Mouse (Mus musculus) olfactory bulb, adult 2 months (tissue): Measurements from ENCODE around the gene Papola. TPM values are rescaled to one million over a fixed set of nuclear protein-coding genes. Genes with fewer than 3 reads are reported as not detected.

ENCODE experiments used
- H3K27ac ChIP-seq: fragments of 200-500 bp; 2 replicates; pipeline ENCODE4 v1.5.1; 2012; ENCODE audit warnings: low read depth, low read length; ENCODE audit not compliant: insufficient read depth
- H3K4me1 ChIP-seq: fragments of 200-500 bp; 2 replicates; pipeline ENCODE4 v1.6.1; 2012; ENCODE audit warnings: low read length; ENCODE audit not compliant: control insufficient read depth, insufficient read depth
- H3K4me3 ChIP-seq: fragments of 200-500 bp; 2 replicates; pipeline ENCODE4 v1.5.1; 2012; ENCODE audit warnings: mild to moderate bottlenecking, low read depth, low read length, moderate library complexity; ENCODE audit not compliant: insufficient read depth
- CTCF ChIP-seq: fragments of 200-500 bp; IDR thresholded peaks from 2 replicates; pipeline ENCODE4 v1.5.1; 2012; ENCODE audit warnings: low read depth, mild to moderate bottlenecking, low read length, moderate library complexity; ENCODE audit not compliant: insufficient read depth
- POLR2A ChIP-seq: fragments of 200-500 bp; IDR thresholded peaks from 2 replicates; pipeline ENCODE4 v1.6.1; 2012; ENCODE audit warnings: mild to moderate bottlenecking, low read depth, low read length, moderate library complexity; ENCODE audit not compliant: insufficient read depth
- WGBS: fragments of 180-500 bp; shearing (Covaris S2); methylation state at CpG from one replicate; pipeline ENCODE4 v1.1.7; 2018; 5-methylcytosine and 5-hydroxymethylcytosine counted together
- polyA plus RNA-seq: library from polyadenylated mRNA; stranded (reverse); fragments of >200 nt; gene quantifications from 2 replicates; pipeline ENCODE4 v1.2.4, GENCODE M21; 2012; ENCODE audit warnings: low replicate concordance; ENCODE audit not compliant: missing spikeins, insufficient read depth, insufficient read length

Gene Papola
- polyA plus RNA-seq, 1 experiment, result 142 TPM

GRCm38 (mm10) chr12:105787626-105788025 is 3.1 kb downstream of the Papola start:
- WGBS, result 89% methylated on average over 2 of the region's 2 CpGs
- Histone ChIP-seq H3K27ac (no peak overlapping the region), H3K4me1 (peaks cover 7% of the 10 kb centered on the region; the same call in 1 of the 2 replicates), H3K4me3 (no peak overlapping the region)
- TF ChIP-seq CTCF (no peak), POLR2A (no peak)

GRCm38 (mm10) chr12:105789885-105790284 is 5.4 kb downstream of the Papola start:
- peaks cover 7% of the 10 kb centered on the region; the same call in 1 of the 2 replicates for H3K4me1 ChIP-seq
- H3K27ac ChIP-seq, result no peak overlapping the region
- 80% methylated on average over 6 of the region's 6 CpGs for WGBS
- no peak overlapping the region for H3K4me3 ChIP-seq
- TF ChIP-seq POLR2A (no peak), CTCF (no peak)

DNA sequence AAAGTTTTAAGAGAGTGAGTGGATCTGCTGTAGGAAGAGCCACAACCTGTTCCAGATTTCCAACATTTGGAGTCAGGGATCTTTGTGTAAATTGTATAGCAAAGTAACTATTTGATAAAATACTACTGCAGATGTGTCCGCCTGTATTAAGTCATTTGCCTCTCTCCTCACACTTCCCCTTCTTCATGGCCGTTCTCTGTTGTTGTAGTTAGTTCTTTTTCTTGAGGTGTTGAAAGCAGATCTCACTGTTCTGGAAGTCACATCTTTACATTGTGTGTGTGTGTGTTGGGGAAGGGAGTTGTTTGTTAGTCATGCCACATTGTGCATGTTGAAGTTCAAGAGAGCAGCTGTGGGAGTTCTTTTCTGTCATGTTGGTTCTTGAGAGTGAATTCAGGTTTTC is 10.4 kb downstream of the Papola start:
- peaks cover 4% of the 10 kb centered on the region; the same call in 1 of the 2 replicates for H3K4me1 ChIP-seq
- WGBS, result 74% methylated on average over 2 of the region's 2 CpGs
- no peak overlapping the region for H3K4me3 ChIP-seq
- no peak overlapping the region for H3K27ac ChIP-seq
- TF ChIP-seq CTCF, result no peak
- no peak for TF ChIP-seq POLR2A

DNA sequence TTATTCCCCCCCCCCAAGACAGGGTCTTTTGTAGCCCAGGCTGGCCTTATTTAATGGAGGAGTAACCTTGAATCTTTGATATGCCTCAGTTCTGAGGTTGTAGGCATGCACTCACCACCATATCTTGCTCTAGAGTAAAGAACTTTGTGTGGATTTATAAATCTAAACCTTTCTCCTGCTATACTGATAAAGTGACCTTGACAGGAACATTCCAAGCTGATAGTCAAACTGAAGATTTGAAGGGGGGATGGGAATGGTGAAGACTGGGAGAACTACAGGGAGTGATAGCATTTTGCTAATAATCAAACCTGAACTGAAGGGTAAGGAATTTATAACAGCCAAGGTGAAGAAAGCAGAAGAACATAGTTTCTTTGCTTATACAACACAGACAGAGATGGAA is 13.5 kb downstream of the Papola start:
- H3K27ac ChIP-seq, result no peak overlapping the region
- H3K4me3 ChIP-seq, result no peak overlapping the region
- TF ChIP-seq CTCF, result no peak
- TF ChIP-seq POLR2A, result no peak
- H3K4me1 ChIP-seq, result peaks cover 4% of the 10 kb centered on the region; the same call in 1 of the 2 replicates

DNA sequence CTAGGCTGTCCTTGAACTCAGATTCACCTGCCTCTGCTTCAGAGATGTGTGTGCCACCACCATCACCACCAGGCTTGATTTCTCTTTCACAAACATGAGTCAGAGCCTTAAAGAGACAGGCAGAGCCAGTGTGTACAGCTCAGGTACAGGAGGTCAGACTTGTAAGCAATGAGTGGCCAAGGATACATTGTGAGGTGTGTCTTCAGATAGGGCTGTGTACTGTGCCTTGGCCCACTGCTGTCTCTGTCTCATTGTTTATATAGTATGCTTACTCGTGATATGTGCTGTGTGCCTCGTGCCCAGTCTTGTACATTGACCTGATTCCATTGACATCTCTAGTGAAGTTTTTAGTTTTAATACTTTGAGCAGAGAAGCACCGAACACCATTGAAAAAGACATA is 21.3 kb downstream of the Papola start:
- Histone ChIP-seq H3K27ac (no peak overlapping the region), H3K4me3 (no peak overlapping the region), H3K4me1 (no peaks in the 10 kb centered on the region)
- WGBS, result 89% methylated on average over 3 of the region's 3 CpGs
- no peak for TF ChIP-seq POLR2A
- TF ChIP-seq CTCF, result no peak

GRCm38 (mm10) chr12:105806205-105806604 is 21.7 kb downstream of the Papola start:
- H3K27ac ChIP-seq, result no peak overlapping the region
- no peak for TF ChIP-seq POLR2A
- no peak for TF ChIP-seq CTCF
- H3K4me1 ChIP-seq, result no peaks in the 10 kb centered on the region
- H3K4me3 ChIP-seq, result no peak overlapping the region
- 93% methylated on average over 3 of the region's 3 CpGs for WGBS

- 88% methylated on average over 7 of the region's 7 CpGs for WGBS
- TF ChIP-seq POLR2A (no peak), CTCF (no peak)
- Histone ChIP-seq H3K4me3 (no peak overlapping the region), H3K4me1 (no peaks in the 10 kb centered on the region), H3K27ac (no peak overlapping the region)
Observed at GRCm38 (mm10) chr12:105807416-105807815, 22.9 kb downstream of the Papola start.

GRCm38 (mm10) chr12:105808945-105809344 is 24.5 kb downstream of the Papola start:
- 0 out of 2 replicates have a peak, but pooled peaks cover under 1% of the 10 kb centered on the region for H3K4me1 ChIP-seq
- H3K27ac ChIP-seq, result no peak overlapping the region
- WGBS, result 35% methylated on average over 3 of the region's 3 CpGs
- no peak overlapping the region for H3K4me3 ChIP-seq
- TF ChIP-seq CTCF (no peak), POLR2A (no peak)

DNA sequence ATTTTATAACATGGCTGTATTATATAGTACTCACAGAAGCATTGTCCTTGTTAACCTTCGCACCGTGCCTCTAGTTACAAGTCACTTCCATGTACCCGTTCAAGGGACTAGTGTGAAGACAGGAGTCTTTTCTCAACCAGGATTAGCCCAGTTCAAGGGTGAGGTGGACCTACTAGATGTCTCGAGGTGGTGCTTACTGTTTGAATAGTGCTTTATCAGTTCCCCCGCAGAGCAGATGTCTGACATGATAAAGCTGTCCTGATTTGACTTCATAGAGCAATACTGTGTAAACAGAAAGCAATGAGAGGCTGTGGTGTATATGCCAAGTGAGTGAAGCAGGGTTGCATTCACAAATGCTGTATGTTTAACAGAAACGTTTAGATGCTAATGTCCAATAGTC is 26.1 kb downstream of the Papola start:
- Histone ChIP-seq H3K27ac (no peak overlapping the region), H3K4me3 (no peak overlapping the region), H3K4me1 (0 out of 2 replicates have a peak, but pooled peaks cover 2% of the 10 kb centered on the region)
- TF ChIP-seq CTCF, result no peak
- TF ChIP-seq POLR2A, result no peak
- WGBS, result 81% methylated on average over 6 of the region's 6 CpGs

- H3K4me1 ChIP-seq, result peaks cover 5% of the 10 kb centered on the region; the same call in 1 of the 2 replicates
- no peak overlapping the region for H3K27ac ChIP-seq
- WGBS, result 46% methylated on average over 6 of the region's 6 CpGs
- H3K4me3 ChIP-seq, result no peak overlapping the region
- no peak for TF ChIP-seq POLR2A
- TF ChIP-seq CTCF, result no peak
Observed at GRCm38 (mm10) chr12:105813957-105814356, 29.5 kb downstream of the Papola start.
